Mouse (Mus musculus): ENCODE results near the gene Irf7. TPM values are rescaled to one million over a fixed set of nuclear protein-coding genes. Genes with fewer than 3 reads are reported as not detected.
A peak's percentile ranks its signal among the peaks of the same experiment; 100 is the strongest.
"Not testable (repeated sequence)": the region's sequence is repeated elsewhere in the genome, so short reads cannot be mapped to it uniquely, and the experiment has no call there.

Irf7 gene
- polyA plus RNA-seq, 1 experiment from 2014 or later = 1.3 TPM

DNA sequence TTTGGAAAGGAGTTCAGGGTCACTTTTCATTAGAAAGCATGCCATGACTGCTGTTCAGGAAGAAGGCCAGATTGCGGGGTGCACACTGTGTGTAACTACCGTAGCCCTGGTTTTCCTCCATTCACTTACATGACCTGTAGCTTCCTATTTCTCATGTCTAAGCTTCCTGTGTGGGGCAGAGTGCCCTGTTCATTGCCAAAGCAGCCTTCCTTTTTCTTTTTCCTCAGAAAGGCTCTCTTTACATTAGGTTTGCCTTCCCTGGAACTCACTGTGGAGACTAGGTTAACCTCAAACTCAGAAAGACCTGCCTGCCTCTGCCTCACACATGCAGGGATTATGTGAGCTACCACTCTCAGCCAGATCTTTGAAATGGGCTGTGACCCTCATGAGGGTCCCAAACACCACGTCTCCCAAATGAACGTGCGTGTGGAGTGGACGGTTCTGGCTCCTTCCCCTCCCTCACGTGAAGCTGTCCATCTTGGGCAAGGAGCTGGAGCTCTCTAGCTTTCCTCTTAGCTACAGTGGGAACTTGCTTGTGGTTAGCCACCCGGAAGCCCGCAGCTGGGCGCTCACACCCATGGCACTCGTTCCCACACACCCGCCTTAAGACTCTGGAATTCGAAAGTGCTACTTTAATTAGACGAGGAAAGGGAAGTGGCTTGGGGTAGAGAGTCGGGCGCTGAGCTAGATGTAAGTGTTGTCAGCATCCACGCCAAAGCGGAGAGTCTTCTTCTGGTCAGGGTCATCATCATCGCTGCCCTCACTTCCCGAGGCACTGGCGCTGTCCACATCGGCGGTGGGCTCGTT, 2.4 kb upstream of the Irf7 start:
- WGBS = 82% methylated on average over 24 of the region's 24 CpGs
- no peak for ATAC-seq (ENCODE audit: low FRiP score)
- H3K4me3 ChIP-seq = no peak overlapping the region
- peaks cover 16% of the 10 kb centered on the region for H3K4me1 ChIP-seq (replicated peaks)
- H3K9me3 ChIP-seq = no peaks in the 10 kb centered on the region
- no peak overlapping the region for H3K4me2 ChIP-seq
- peaks cover 9% of the 10 kb centered on the region for H3K36me3 ChIP-seq
- H3K27ac ChIP-seq = no peak overlapping the region
- H3K9ac ChIP-seq = no peak overlapping the region
- H3K27me3 ChIP-seq = no peaks in the 10 kb centered on the region

DNA sequence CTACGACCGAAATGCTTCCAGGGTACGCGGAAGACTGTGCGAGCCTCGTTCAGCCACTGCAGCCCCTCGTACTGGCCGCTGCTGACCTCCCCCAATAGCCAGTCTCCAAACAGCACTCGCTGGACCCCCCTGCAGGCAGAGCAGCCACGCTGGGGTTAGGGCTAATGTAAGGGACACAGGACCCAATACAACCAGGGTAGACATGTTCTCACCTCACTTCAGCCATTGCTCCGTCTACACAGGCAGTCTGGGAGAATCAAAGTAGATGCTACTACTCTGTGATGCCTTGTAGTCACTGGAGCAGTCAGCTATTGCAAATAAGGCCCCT, 906 bp downstream of the Irf7 start:
- Histone ChIP-seq H3K9me3 (no peaks in the 10 kb centered on the region), H3K27ac (no peak overlapping the region), H3K36me3 (peaks cover 42% of the 10 kb centered on the region), H3K4me3 (no peak overlapping the region; the same call in 1 of the 2 replicates), H3K4me1 (replicated peaks) (peaks cover 16% of the 10 kb centered on the region), H3K4me2 (0 out of 2 replicates have a peak overlapping the region, but pooled peaks have one; percentile 50), H3K27me3 (no peaks in the 10 kb centered on the region), H3K9ac (no peak overlapping the region)
- WGBS = 44% methylated on average over 11 of the region's 11 CpGs
- ATAC-seq (ENCODE audit: low FRiP score) = no peak

- ATAC-seq (ENCODE audit: low FRiP score) = no peak
- Histone ChIP-seq H3K27me3 (no peaks in the 10 kb centered on the region), H3K4me2 (no peak overlapping the region), H3K27ac (no peak overlapping the region), H3K4me1 (replicated peaks) (peaks cover 16% of the 10 kb centered on the region), H3K9ac (no peak overlapping the region), H3K4me3 (no peak overlapping the region), H3K36me3 (peaks cover 47% of the 10 kb centered on the region), H3K9me3 (no peaks in the 10 kb centered on the region)
- 36% methylated on average over 12 of the region's 12 CpGs for WGBS
Measured at GRCm38 (mm10) chr7:141264761-141265410, 1.4 kb downstream of the Irf7 start.

GRCm38 (mm10) chr7:141264041-141264700, 2.1 kb downstream of the Irf7 start:
- Histone ChIP-seq H3K27ac (no peak overlapping the region), H3K9me3 (no peaks in the 10 kb centered on the region), H3K4me1 (replicated peaks) (peaks cover 16% of the 10 kb centered on the region), H3K27me3 (no peaks in the 10 kb centered on the region), H3K4me2 (no peak overlapping the region), H3K36me3 (peaks cover 54% of the 10 kb centered on the region), H3K4me3 (no peak overlapping the region), H3K9ac (no peak overlapping the region)
- WGBS = 78% methylated on average over 11 of the region's 11 CpGs
- ATAC-seq (ENCODE audit: low FRiP score) = no peak

GRCm38 (mm10) chr7:141263640-141264039, 2.6 kb downstream of the Irf7 start:
- no peaks in the 10 kb centered on the region for H3K9me3 ChIP-seq
- H3K4me1 ChIP-seq (replicated peaks) = peaks cover 16% of the 10 kb centered on the region
- H3K9ac ChIP-seq = no peak overlapping the region
- no peak for ATAC-seq (ENCODE audit: low FRiP score)
- no peak overlapping the region for H3K4me3 ChIP-seq
- no peaks in the 10 kb centered on the region for H3K27me3 ChIP-seq
- H3K36me3 ChIP-seq = peaks cover 59% of the 10 kb centered on the region
- no peak overlapping the region for H3K4me2 ChIP-seq
- H3K27ac ChIP-seq = no peak overlapping the region
- WGBS = 88% methylated on average over 13 of the region's 13 CpGs

GRCm38 (mm10) chr7:141261480-141261879, 4.8 kb downstream of the Irf7 start:
- no peak for ATAC-seq (ENCODE audit: low FRiP score)
- Histone ChIP-seq H3K4me3 (no peak overlapping the region), H3K4me1 (replicated peaks) (peaks cover 15% of the 10 kb centered on the region), H3K27ac (no peak overlapping the region), H3K9ac (no peak overlapping the region), H3K36me3 (peaks cover 81% of the 10 kb centered on the region), H3K9me3 (no peaks in the 10 kb centered on the region), H3K27me3 (no peaks in the 10 kb centered on the region), H3K4me2 (no peak overlapping the region)
- WGBS = 94% methylated on average over 3 of the region's 3 CpGs

GRCm38 (mm10) chr7:141256159-141256558, 10.1 kb downstream of the Irf7 start:
- no peaks in the 10 kb centered on the region for H3K27me3 ChIP-seq
- no peaks in the 10 kb centered on the region for H3K4me1 ChIP-seq (replicated peaks)
- no peak overlapping the region for H3K4me2 ChIP-seq
- no peak for ATAC-seq (ENCODE audit: low FRiP score)
- H3K9me3 ChIP-seq = no peaks in the 10 kb centered on the region
- 94% methylated on average over 10 of the region's 10 CpGs for WGBS
- no peak overlapping the region for H3K4me3 ChIP-seq
- H3K27ac ChIP-seq = no peak overlapping the region
- H3K36me3 ChIP-seq = peaks cover 93% of the 10 kb centered on the region
- no peak overlapping the region for H3K9ac ChIP-seq

- H3K9ac ChIP-seq; H3K9me3 ChIP-seq; H3K27ac ChIP-seq; H3K4me3 ChIP-seq; H3K4me2 ChIP-seq; ATAC-seq (ENCODE audit: low FRiP score); H3K27me3 ChIP-seq; H3K4me1 ChIP-seq (replicated peaks): not testable (repeated sequence)
- peaks cover 93% of the 10 kb centered on the region for H3K36me3 ChIP-seq
- 92% methylated on average over 4 of the region's 4 CpGs for WGBS
Measured at GRCm38 (mm10) chr7:141250486-141250885, 15.8 kb downstream of the Irf7 start.

DNA sequence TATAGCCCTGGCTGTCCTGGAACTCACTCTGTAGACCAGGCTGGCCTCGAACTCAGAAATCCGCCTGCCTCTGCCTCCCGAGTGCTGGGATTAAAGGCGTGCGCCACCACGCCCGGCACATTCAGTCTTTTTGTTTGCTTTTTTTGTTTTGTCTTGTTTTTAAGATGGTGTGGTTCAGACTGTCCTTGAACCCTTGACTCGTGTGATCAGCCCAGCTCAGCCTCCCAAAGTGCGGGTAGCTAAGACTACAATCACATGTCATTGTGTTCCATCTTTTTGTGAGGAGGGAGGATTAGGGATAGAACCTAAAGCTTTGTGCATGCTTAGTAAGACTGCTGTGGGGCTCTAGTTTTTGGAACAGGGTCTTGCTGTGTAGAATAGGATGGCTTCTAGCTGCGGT, 34.7 kb downstream of the Irf7 start:
- H3K4me2 ChIP-seq = no peak overlapping the region
- H3K4me3 ChIP-seq = no peak overlapping the region
- H3K9ac ChIP-seq = no peak overlapping the region
- H3K4me1 ChIP-seq (replicated peaks) = peaks cover 24% of the 10 kb centered on the region
- H3K27ac ChIP-seq = no peak overlapping the region
- no peak for ATAC-seq (ENCODE audit: low FRiP score)
- no peaks in the 10 kb centered on the region for H3K9me3 ChIP-seq
- H3K27me3 ChIP-seq = no peaks in the 10 kb centered on the region
- peaks cover 55% of the 10 kb centered on the region for H3K36me3 ChIP-seq
- 91% methylated on average over 10 of the region's 10 CpGs for WGBS

DNA sequence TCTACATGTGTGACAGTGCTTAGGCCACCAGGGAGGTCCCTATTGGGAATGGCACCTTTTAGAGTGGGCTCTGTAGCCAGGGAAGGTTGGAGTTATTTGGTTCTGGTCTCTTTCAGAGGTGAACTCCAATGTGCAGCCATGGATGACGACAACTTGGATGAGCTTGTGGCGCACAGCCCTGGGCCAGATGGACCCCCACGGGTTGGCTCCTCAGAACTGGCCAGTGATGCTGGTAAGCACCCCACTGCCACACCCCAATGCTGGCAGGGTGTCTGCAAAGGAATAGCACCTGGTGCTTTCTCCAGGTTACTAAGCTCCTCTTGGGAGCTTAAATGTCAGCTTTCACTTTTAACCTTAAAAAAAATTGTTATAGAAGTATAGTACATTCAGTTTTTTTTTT, 35.2 kb downstream of the Irf7 start:
- Histone ChIP-seq H3K4me2 (no peak overlapping the region), H3K9me3 (no peaks in the 10 kb centered on the region), H3K4me3 (no peak overlapping the region), H3K4me1 (replicated peaks) (peaks cover 24% of the 10 kb centered on the region), H3K27me3 (no peaks in the 10 kb centered on the region), H3K27ac (no peak overlapping the region), H3K9ac (no peak overlapping the region; the same call in 1 of the 2 replicates), H3K36me3 (peaks cover 54% of the 10 kb centered on the region)
- 94% methylated on average over 3 of the region's 3 CpGs for WGBS
- no peak for ATAC-seq (ENCODE audit: low FRiP score)

DNA sequence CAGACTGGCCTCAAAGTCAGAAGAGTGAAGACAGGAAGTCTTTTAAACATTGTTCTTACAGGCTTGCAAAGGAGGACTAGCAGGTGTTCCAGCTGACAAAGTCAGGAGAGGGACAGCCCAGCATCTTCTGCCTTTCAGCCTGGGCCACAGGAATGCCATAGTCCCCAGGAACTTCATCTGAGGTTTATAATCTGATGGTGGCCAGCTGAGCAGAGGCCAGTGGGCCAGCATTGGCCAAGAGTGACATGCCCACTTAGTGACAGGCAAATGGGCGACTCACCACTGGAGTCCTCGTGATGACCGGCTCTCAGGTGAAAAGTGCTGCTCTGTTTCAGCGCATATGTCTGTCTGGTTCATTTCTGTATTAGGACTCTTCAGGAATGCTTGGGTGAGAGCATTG, 35.7 kb downstream of the Irf7 start:
- Histone ChIP-seq H3K27me3 (no peaks in the 10 kb centered on the region), H3K9ac (peak overlapping the region; percentile 39), H3K9me3 (no peaks in the 10 kb centered on the region), H3K4me1 (replicated peaks) (peaks cover 24% of the 10 kb centered on the region), H3K36me3 (peaks cover 49% of the 10 kb centered on the region), H3K4me2 (peak overlapping the region; percentile 86), H3K4me3 (peak overlapping the region; percentile 2; the same call in 1 of the 2 replicates), H3K27ac (no peak overlapping the region)
- 94% methylated on average over 4 of the region's 4 CpGs for WGBS
- ATAC-seq (ENCODE audit: low FRiP score) = no peak

DNA sequence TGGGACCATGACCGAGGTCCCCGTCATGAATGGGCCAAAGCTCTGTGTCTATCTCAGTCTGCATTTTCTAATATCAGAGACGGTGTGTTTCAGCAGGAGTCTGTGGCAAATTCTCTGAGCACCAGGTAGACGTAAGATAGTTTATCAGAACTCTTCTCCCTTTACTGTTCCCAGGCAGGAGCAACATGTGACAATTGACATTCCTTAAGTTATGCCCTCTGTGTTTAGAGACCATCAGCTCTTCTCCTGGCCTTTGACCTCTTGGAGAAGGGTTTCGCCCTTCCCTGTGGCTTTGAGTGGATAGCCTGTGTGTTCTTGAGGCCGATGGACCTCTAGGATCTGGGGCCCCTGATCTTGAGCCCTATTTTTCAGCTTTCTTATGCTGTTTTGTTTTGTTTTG, 36.6 kb downstream of the Irf7 start:
- peak overlapping the region; percentile 86 for H3K4me2 ChIP-seq

More for the DNA sequence above, 36.6 kb downstream of the Irf7 start:
- H3K27me3 ChIP-seq = no peaks in the 10 kb centered on the region
- ATAC-seq (ENCODE audit: low FRiP score) = no peak
- H3K4me1 ChIP-seq (replicated peaks) = peaks cover 24% of the 10 kb centered on the region
- H3K36me3 ChIP-seq = peaks cover 40% of the 10 kb centered on the region
- H3K4me3 ChIP-seq = peak overlapping the region; percentile 100
- WGBS = 67% methylated on average over 6 of the region's 6 CpGs
- H3K27ac ChIP-seq = no peak overlapping the region
- H3K9me3 ChIP-seq = no peaks in the 10 kb centered on the region
- peak overlapping the region; percentile 97 for H3K9ac ChIP-seq

All from hindbrain, embryonic 13.5 days (tissue).